Mouse (Mus musculus): ENCODE measurements around the gene Vmn1r91. TPM values are rescaled to one million over a fixed set of nuclear protein-coding genes. Genes with fewer than 3 reads are reported as not detected.
"Not testable (repeated sequence)": the region's sequence is repeated elsewhere in the genome, so short reads cannot be mapped to it uniquely, and the experiment has no call there.

Gene Vmn1r91
- not detected in 2 replicates for polyA plus RNA-seq (2016; fragmentation: Nextera tagmentation; extraction: Ambion mirVana)

GRCm38 (mm10) chr7:20099380-20099779 lies at the start of gene Vmn1r91:
TSS of gene Vmn1r91 (plus strand) at chr7:20099680.
- not testable (repeated sequence) for H3K36me3 ChIP-seq; H3K4me1 ChIP-seq; H3K9me3 ChIP-seq (replicated peaks); H3K27me3 ChIP-seq (ENCODE audit: low read depth, poor library complexity, severe bottlenecking); H3K4me3 ChIP-seq; H3K27ac ChIP-seq (replicated peaks); DNase-seq (ENCODE audit: low spot score)
- 84% methylated on average over 5 of the region's 5 CpGs for WGBS

- not testable (repeated sequence) for H3K4me3 ChIP-seq; H3K27ac ChIP-seq (replicated peaks); H3K4me1 ChIP-seq; DNase-seq (ENCODE audit: low spot score); H3K27me3 ChIP-seq (ENCODE audit: low read depth, poor library complexity, severe bottlenecking); H3K36me3 ChIP-seq
- H3K9me3 ChIP-seq (replicated peaks): peaks cover 35% of the 10 kb centered on the region
- 75% methylated on average over 4 of the region's 4 CpGs for WGBS
Observed at GRCm38 (mm10) chr7:20064100-20064499, 35.4 kb upstream of the Vmn1r91 start.

GRCm38 (mm10) chr7:20078118-20078517 lies 21.4 kb upstream of the Vmn1r91 start:
- not testable (repeated sequence) for H3K27ac ChIP-seq (replicated peaks)
- 68% methylated on average over 18 of the region's 18 CpGs for WGBS

DNA sequence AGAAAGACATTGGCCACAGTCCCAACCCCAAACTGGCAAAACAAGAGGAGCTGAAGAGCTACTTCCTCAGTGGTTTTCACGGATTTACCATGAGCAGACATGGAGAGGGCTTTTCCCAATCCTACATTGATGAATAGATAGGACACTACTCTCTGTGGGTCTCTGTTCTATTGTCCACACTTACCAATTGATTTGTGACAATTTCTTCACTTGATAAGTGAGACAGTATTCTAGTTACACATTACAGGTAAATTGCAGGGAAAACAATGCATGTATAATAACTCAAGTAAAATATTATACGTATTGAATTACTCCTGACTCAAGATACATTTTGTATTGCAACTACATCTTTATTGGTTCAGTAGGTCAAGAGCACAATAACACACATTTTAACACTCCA lies 23.0 kb downstream of the Vmn1r91 start, which contains the start of gene Gm16442:
Gm16442 (minus strand) TSS at position 101 of the 400 bp plus-strand sequence.
- H3K4me1 ChIP-seq; H3K27me3 ChIP-seq (ENCODE audit: low read depth, poor library complexity, severe bottlenecking): not testable (repeated sequence)
- WGBS: no CpG with 5 or more reads among the region's 2 CpGs

More at GRCm38 (mm10) chr7:20078118-20078517, 21.4 kb upstream of the Vmn1r91 start:
- H3K27me3 ChIP-seq (ENCODE audit: low read depth, poor library complexity, severe bottlenecking); H3K4me1 ChIP-seq; H3K9me3 ChIP-seq (replicated peaks); H3K36me3 ChIP-seq; DNase-seq (ENCODE audit: low spot score); H3K4me3 ChIP-seq: not testable (repeated sequence)

DNA sequence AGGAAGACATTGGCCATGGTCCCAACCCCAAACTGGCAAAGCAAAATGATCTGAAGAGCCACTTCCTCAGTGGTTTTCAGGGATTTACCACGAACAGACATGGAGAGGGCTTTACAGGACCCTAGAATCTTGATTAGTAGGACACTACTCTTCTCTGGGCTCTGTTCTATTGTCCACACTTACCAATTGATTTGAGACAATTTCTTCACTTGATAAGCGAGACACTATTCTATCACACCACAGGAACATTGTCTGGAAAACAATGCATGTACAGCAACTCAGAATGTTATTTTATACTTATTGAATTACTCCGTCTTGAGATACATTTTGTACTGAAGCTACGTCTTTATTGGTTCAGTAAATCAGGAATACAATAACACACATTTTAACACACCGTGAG lies 39.5 kb downstream of the Vmn1r91 start, which contains the start of gene Vmn1r93:
Vmn1r93 (minus strand) TSS at position 101 of the 400 bp plus-strand sequence.
- not testable (repeated sequence) for H3K27me3 ChIP-seq (ENCODE audit: low read depth, poor library complexity, severe bottlenecking); H3K27ac ChIP-seq (replicated peaks); H3K4me3 ChIP-seq; H3K4me1 ChIP-seq; DNase-seq (ENCODE audit: low spot score); H3K36me3 ChIP-seq; H3K9me3 ChIP-seq (replicated peaks)
- whole genome bisulfite sequencing: no CpG with 5 or more reads among the region's 5 CpGs

More for the DNA sequence above, 23.0 kb downstream of the Vmn1r91 start, which contains the start of gene Gm16442:
- H3K27ac ChIP-seq (replicated peaks); H3K4me3 ChIP-seq; DNase-seq (ENCODE audit: low spot score); H3K36me3 ChIP-seq; H3K9me3 ChIP-seq (replicated peaks): not testable (repeated sequence)

Other genes with a start within 250 kb of the Vmn1r91 start
- gene Gm19345, start 247.7 kb upstream of the Vmn1r91 start, polyA plus RNA-seq (2016; fragmentation: Nextera tagmentation; extraction: Ambion mirVana): 0.14 TPM in 1 of 2 replicates, not detected in the other
- not detected in 2 replicates for gene Ceacam16, start 238.4 kb upstream of the Vmn1r91 start, polyA plus RNA-seq (2016; fragmentation: Nextera tagmentation; extraction: Ambion mirVana)
- not detected in 2 replicates for gene Ceacam19, start 211.7 kb upstream of the Vmn1r91 start, polyA plus RNA-seq (2016; fragmentation: Nextera tagmentation; extraction: Ambion mirVana)
- 7.4 and 7.5 TPM in 2 replicates for gene Pvr, start 178.5 kb upstream of the Vmn1r91 start, polyA plus RNA-seq (2016; fragmentation: Nextera tagmentation; extraction: Ambion mirVana)
- gene Igsf23, start 148.9 kb upstream of the Vmn1r91 start, polyA plus RNA-seq (2016; fragmentation: Nextera tagmentation; extraction: Ambion mirVana): 0.54 TPM in 1 of 2 replicates, not detected in the other
- gene Ceacam20, start 134.3 kb upstream of the Vmn1r91 start, polyA plus RNA-seq (2016; fragmentation: Nextera tagmentation; extraction: Ambion mirVana): not detected in 2 replicates
- not detected in 2 replicates for gene Nlrp9b, start 108.2 kb upstream of the Vmn1r91 start, polyA plus RNA-seq (2016; fragmentation: Nextera tagmentation; extraction: Ambion mirVana)
- gene Gm16442, start 22.9 kb downstream of the Vmn1r91 start, polyA plus RNA-seq (2016; fragmentation: Nextera tagmentation; extraction: Ambion mirVana): not detected in 2 replicates
- gene Vmn1r93, start 39.4 kb downstream of the Vmn1r91 start, polyA plus RNA-seq (2016; fragmentation: Nextera tagmentation; extraction: Ambion mirVana): not detected in 2 replicates
- not detected in 2 replicates for gene Vmn1r94, start 68.7 kb downstream of the Vmn1r91 start, polyA plus RNA-seq (2016; fragmentation: Nextera tagmentation; extraction: Ambion mirVana)
- gene Vmn1r95, start 94.0 kb downstream of the Vmn1r91 start, polyA plus RNA-seq (2016; fragmentation: Nextera tagmentation; extraction: Ambion mirVana): not detected in 2 replicates
- not detected in 2 replicates for gene Gm6164, start 105.9 kb downstream of the Vmn1r91 start, polyA plus RNA-seq (2016; fragmentation: Nextera tagmentation; extraction: Ambion mirVana)
- not detected in 2 replicates for gene Gm4498, start 134.1 kb downstream of the Vmn1r91 start, polyA plus RNA-seq (2016; fragmentation: Nextera tagmentation; extraction: Ambion mirVana)
- not detected in 2 replicates for gene Gm5890, start 163.2 kb downstream of the Vmn1r91 start, polyA plus RNA-seq (2016; fragmentation: Nextera tagmentation; extraction: Ambion mirVana)
- gene Gm4133, start 234.4 kb downstream of the Vmn1r91 start, polyA plus RNA-seq (2016; fragmentation: Nextera tagmentation; extraction: Ambion mirVana): not detected in 2 replicates

Data from midbrain, embryonic 10.5 days (tissue).